Mouse (Mus musculus) heart, postnatal 0 days (tissue): ENCODE measurements around the gene Cfap97d1.

ENCODE experiments used
- CTCF ChIP-seq: IDR thresholded peaks from 2 replicates; pipeline ENCODE4 v1.5.1; 2016; ENCODE audit warnings: antibody characterized with exemption, control low read depth, low read depth
- EP300 ChIP-seq: IDR thresholded peaks from 2 replicates; pipeline ENCODE4 v1.6.1; 2016; ENCODE audit warnings: antibody characterized with exemption, low read depth

GRCm38 (mm10) chr11:102034887-102035286 is 50.8 kb downstream of the Cfap97d1 start:
- TF ChIP-seq EP300 (no peak), CTCF (no peak)
